In the genomic region with DNA sequence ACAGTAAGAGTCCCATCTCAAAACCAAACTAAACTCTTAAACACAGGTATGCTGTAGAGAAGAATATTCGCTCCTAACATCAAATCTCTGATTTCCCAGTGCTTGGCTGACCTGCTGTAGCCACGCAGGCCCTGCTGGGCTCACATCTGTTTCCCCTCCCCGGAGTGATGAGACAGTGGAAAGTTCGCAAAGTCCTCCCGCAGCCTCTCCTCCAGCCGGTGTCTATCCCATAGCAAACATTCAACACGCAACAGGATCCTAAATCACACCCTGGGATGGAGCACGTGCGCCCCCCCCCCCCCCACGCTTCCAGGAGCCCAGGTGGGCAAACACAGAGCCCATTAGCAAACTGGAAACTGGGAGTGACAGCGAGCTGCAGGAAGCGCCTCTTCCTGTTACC, we compare ENCODE assay signal across 16 mouse cellular contexts. TPM values are rescaled to one million over a fixed set of nuclear protein-coding genes. Genes with fewer than 3 reads are reported as not detected.
DNase-seq lines count a peak whose midpoint lies in the region; ATAC-seq lines count a peak whose summit lies in the region.
"Had no signal": no experiment of that assay in that cellular context is flagged by ENCODE, and none has a peak within 500 bp of the region (broad histone marks: within the 10 kb centered on the region; RNA-seq: fewer than 3 reads in every experiment).

No protein-coding gene starts in this region.

- H3K36me3 ChIP-seq in heart, embryonic 12.5 days: no peaks in the 10 kb centered on the region
- no peaks in the 10 kb centered on the region for H3K36me3 ChIP-seq in lung, embryonic 15.5 days
- H3K36me3 ChIP-seq in intestine, embryonic 14.5 days (ENCODE audit: control insufficient read depth, insufficient read depth, low read length): no peaks in the 10 kb centered on the region
- H3K36me3 ChIP-seq in liver, embryonic 11.5 days (ENCODE audit: control insufficient read depth, insufficient read depth, low read length): no peaks in the 10 kb centered on the region

- no peaks in the 10 kb centered on the region; the same call in 1 of the 2 replicates for H3K27me3 ChIP-seq in heart, embryonic 12.5 days (replicated peaks)
- H3K27me3 ChIP-seq in lung, embryonic 15.5 days: no peaks in the 10 kb centered on the region
- no peaks in the 10 kb centered on the region for H3K27me3 ChIP-seq in intestine, embryonic 14.5 days (replicated peaks; ENCODE audit: control insufficient read depth, insufficient read depth, low read length)
- H3K27me3 ChIP-seq in liver, embryonic 11.5 days (replicated peaks; ENCODE audit: control insufficient read depth, insufficient read depth, low read length): no peaks in the 10 kb centered on the region

- ATAC-seq in heart, embryonic 12.5 days (ENCODE audit: insufficient number of reproducible peaks, low FRiP score): 0 out of 2 replicates have a peak, but pooled peaks have one; percentile 33
- ATAC-seq in lung, embryonic 15.5 days (ENCODE audit: borderline replicate concordance, extremely low read depth, low FRiP score, low TSS enrichment): no peak
- ATAC-seq in intestine, embryonic 14.5 days (replicated peaks; ENCODE audit: low FRiP score, low TSS enrichment, low read depth): no peak
- no peak for ATAC-seq in liver, embryonic 11.5 days (replicated peaks; ENCODE audit: low FRiP score)
- ATAC-seq: CD4-positive, CD25-positive, alpha-beta regulatory T cell, adult 4 months; forebrain, embryonic 14.5 days had no signal

- H3K4me1 ChIP-seq in heart, embryonic 12.5 days (replicated peaks): peaks cover 13% of the 10 kb centered on the region
- H3K4me1 ChIP-seq in lung, embryonic 15.5 days: peaks cover 27% of the 10 kb centered on the region
- peaks cover 16% of the 10 kb centered on the region; the same call in 1 of the 2 replicates for H3K4me1 ChIP-seq in intestine, embryonic 14.5 days (replicated peaks; ENCODE audit: control insufficient read depth, insufficient read depth, low read length)
- H3K4me1 ChIP-seq in liver, embryonic 11.5 days (replicated peaks; ENCODE audit: control insufficient read depth, insufficient read depth, low read length): no peaks in the 10 kb centered on the region

- DNase-seq in heart, adult 18-20 months: no peak
- DNase-seq in lung, postnatal 10 days: no peak
- DNase-seq in intestine, embryonic 14.5 days (ENCODE audit: low spot score): peak; percentile 64
- DNase-seq in liver, embryonic 11.5 days (ENCODE audit: low spot score): no peak
- DNase-seq in left cerebral cortex, adult 9 months (ENCODE audit: low spot score in 2 of 2): no peak
- DNase-seq: cerebellum, adult 8-10 months; layer of hippocampus, adult 9-11 months; lung, adult 2 months; right cerebral cortex, postnatal 25 days; thymus, postnatal 14 days had no signal

- H3K9ac ChIP-seq in heart, embryonic 12.5 days: no peak overlapping the region
- no peak overlapping the region for H3K9ac ChIP-seq in lung, embryonic 15.5 days
- H3K9ac ChIP-seq in intestine, embryonic 14.5 days (ENCODE audit: low read length): no peak overlapping the region
- no peak overlapping the region for H3K9ac ChIP-seq in liver, embryonic 11.5 days (ENCODE audit: low read depth, low read length)

- 43% methylated on average over 12 of the region's 12 CpGs for WGBS in heart, embryonic 12.5 days
- 17% methylated on average over 12 of the region's 12 CpGs for WGBS in lung, embryonic 15.5 days
- WGBS in intestine, embryonic 14.5 days: 23% methylated on average over 12 of the region's 12 CpGs
- WGBS in liver, embryonic 11.5 days: 28% methylated on average over 12 of the region's 12 CpGs

- H3K27ac ChIP-seq in heart, embryonic 12.5 days (ENCODE audit: poor library complexity, severe bottlenecking): 0 out of 2 replicates have a peak overlapping the region, but pooled peaks have one; percentile 2
- H3K27ac ChIP-seq in lung, embryonic 15.5 days: no peak overlapping the region
- H3K27ac ChIP-seq in intestine, embryonic 14.5 days (ENCODE audit: low read depth): no peak overlapping the region
- H3K27ac ChIP-seq in liver, embryonic 11.5 days (ENCODE audit: low read depth, low read length): no peak overlapping the region

- H3K9me3 ChIP-seq in heart, embryonic 12.5 days (replicated peaks): no peaks in the 10 kb centered on the region
- H3K9me3 ChIP-seq in lung, embryonic 15.5 days: no peaks in the 10 kb centered on the region
- no peaks in the 10 kb centered on the region for H3K9me3 ChIP-seq in intestine, embryonic 14.5 days (ENCODE audit: control insufficient read depth, low read length)
- H3K9me3 ChIP-seq in liver, embryonic 11.5 days (ENCODE audit: control insufficient read depth, low read length): no peaks in the 10 kb centered on the region

- 0 out of 2 replicates have a peak overlapping the region, but pooled peaks have one; percentile 12 for H3K4me3 ChIP-seq in heart, embryonic 12.5 days
- 0 out of 2 replicates have a peak overlapping the region, but pooled peaks have one; percentile 4 for H3K4me3 ChIP-seq in lung, embryonic 15.5 days
- no peak overlapping the region for H3K4me3 ChIP-seq in intestine, embryonic 14.5 days (ENCODE audit: low read depth, low read length)
- no peak overlapping the region for H3K4me3 ChIP-seq in liver, embryonic 11.5 days (ENCODE audit: low read depth, low read length)
- H3K4me3 ChIP-seq: myocyte had no signal

- H3K4me2 ChIP-seq in heart, embryonic 12.5 days: peak overlapping the region; percentile 51
- H3K4me2 ChIP-seq in lung, embryonic 15.5 days: peak overlapping the region; percentile 26; the same call in 1 of the 2 replicates
- H3K4me2 ChIP-seq in intestine, embryonic 14.5 days (ENCODE audit: low read length): peak overlapping the region; percentile 42
- no peak overlapping the region; the same call in 1 of the 2 replicates for H3K4me2 ChIP-seq in liver, embryonic 11.5 days
- H3K4me2 ChIP-seq: midbrain, embryonic 11.5 days had no signal

RNA-seq across cellular contexts. Expression of a gene that starts 9.6 kb away (rescaled TPM):
- polyA plus RNA-seq in heart, embryonic 12.5 days (2016; fragmentation: Nextera tagmentation; extraction: Ambion mirVana): 4.9 and 5.0 TPM in 2 replicates
- 1 to 10 TPM; 3.1 to 4.3 TPM for total RNA-seq in heart, adult 18-20 months (2021)
- polyA plus RNA-seq in lung, embryonic 15.5 days (2015; fragmentation: Nextera tagmentation; extraction: Ambion mirVana): 9.4 and 10.1 TPM in 2 replicates
- 17.6 and 21.3 TPM in 2 replicates for polyA plus RNA-seq in intestine, embryonic 14.5 days (2014; fragmentation: Nextera tagmentation; extraction: Ambion mirVana)
- polyA plus RNA-seq in liver, embryonic 11.5 days (2014; fragmentation: Nextera tagmentation; extraction: Ambion mirVana): 2.8 and 3.1 TPM in 2 replicates

RNA-seq across cellular contexts. Expression of a gene that starts 24.0 kb away (rescaled TPM):
- polyA plus RNA-seq in heart, embryonic 12.5 days (2016; fragmentation: Nextera tagmentation; extraction: Ambion mirVana): 17.8 and 18.8 TPM in 2 replicates
- 10 to 100 TPM in 1 of 2 experiments, 1 to 10 TPM in 1; 9.9 to 11.9 TPM for total RNA-seq in heart, adult 18-20 months (2021)
- 27.0 and 28.1 TPM in 2 replicates for polyA plus RNA-seq in lung, embryonic 15.5 days (2015; fragmentation: Nextera tagmentation; extraction: Ambion mirVana)
- polyA plus RNA-seq in intestine, embryonic 14.5 days (2014; fragmentation: Nextera tagmentation; extraction: Ambion mirVana): 24.3 and 26.6 TPM in 2 replicates
- polyA plus RNA-seq in liver, embryonic 11.5 days (2014; fragmentation: Nextera tagmentation; extraction: Ambion mirVana): 10.1 and 10.8 TPM in 2 replicates

RNA-seq across cellular contexts. Expression of a gene that starts 42.1 kb away (rescaled TPM):
- 74.6 and 81.0 TPM in 2 replicates for polyA plus RNA-seq in heart, embryonic 12.5 days (2016; fragmentation: Nextera tagmentation; extraction: Ambion mirVana)
- total RNA-seq in heart, adult 18-20 months (2021): 10 to 100 TPM; 51.0 to 64.7 TPM
- 155 and 160 TPM in 2 replicates for polyA plus RNA-seq in lung, embryonic 15.5 days (2015; fragmentation: Nextera tagmentation; extraction: Ambion mirVana)
- 89.2 and 92.5 TPM in 2 replicates for polyA plus RNA-seq in intestine, embryonic 14.5 days (2014; fragmentation: Nextera tagmentation; extraction: Ambion mirVana)
- 63.2 and 63.6 TPM in 2 replicates for polyA plus RNA-seq in liver, embryonic 11.5 days (2014; fragmentation: Nextera tagmentation; extraction: Ambion mirVana)

Comparison
In these comparisons a context has a peak if more than half of its experiments do, and no peak if none do; other contexts are left out.
1. H3K4me3 ChIP-seq: peak in heart, embryonic 12.5 days (single experiment) and lung, embryonic 15.5 days (single experiment); none in intestine, embryonic 14.5 days (single experiment) and liver, embryonic 11.5 days (single experiment).